Mouse (Mus musculus) urinary bladder, postnatal 14 days (tissue): Measurements from ENCODE around the gene Prep.

Experiments used
- DNase-seq: peaks from one replicate; pipeline ENCODE4 v3.0.0; 2021; ENCODE audit warnings: low spot score

Prep gene

DNA sequence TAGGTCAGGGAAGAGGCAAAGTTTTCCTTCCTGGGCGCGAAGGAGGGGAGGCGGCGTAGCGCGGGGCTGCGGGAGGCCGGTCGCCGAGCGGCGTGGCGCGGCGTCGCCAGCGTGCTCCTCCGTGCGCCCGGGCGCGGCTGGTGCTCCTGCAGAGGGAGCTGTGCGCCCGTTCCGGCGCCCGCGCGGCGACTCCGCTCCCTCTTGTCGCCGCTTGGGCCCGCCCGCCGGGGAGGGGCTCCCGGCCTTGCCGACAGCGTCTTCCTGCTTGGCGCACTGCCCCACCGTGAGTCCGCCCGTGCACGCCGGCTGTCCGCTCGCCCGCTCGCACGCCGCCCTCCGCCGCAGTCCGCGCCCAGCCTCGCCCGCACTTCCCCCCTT, at the start of gene Prep:
Prep (plus strand) TSS at position 273 of the 378 bp plus-strand sequence.
- peak; percentile 95 for DNase-seq

DNA sequence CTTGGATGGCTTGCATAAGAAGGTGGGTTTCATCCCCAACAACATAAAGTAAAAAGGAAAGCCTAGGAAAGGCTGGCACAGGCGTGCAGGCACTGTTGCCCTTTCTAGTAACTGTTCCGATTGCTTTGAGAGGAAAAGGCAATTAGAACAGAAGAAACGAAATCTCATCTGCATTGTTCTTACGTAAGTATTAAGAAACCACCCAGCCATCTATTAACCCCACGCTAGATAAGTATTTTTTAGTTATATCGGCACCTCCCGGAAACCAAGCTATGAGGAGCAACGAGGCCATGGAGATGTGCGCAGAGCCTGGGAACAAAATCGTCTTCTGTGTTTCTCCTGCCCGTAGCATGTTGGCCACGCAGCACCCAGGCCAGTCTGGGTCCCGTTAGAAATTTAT, 49.7 kb upstream of the Prep start:
- no peak for DNase-seq

DNA sequence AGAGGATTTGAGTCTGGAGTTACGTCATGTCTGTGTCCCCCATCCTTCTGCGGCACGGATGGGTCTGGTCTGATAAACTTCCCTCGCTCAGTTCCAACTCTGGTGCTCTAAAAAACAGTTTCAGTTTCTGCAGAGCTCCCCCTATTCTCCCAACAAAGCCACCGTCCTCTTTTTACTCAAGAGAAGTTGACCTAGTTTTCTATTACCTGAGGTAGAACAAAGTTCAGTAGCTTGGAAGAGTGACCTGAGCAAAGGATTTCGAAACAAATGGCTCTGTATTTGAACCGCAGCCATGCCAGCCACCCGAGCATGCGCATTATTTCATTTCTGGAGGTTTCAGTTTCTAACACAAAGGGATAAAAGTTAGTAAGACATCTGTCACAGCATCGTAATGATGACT, 49.2 kb upstream of the Prep start:
- no peak for DNase-seq

DNA sequence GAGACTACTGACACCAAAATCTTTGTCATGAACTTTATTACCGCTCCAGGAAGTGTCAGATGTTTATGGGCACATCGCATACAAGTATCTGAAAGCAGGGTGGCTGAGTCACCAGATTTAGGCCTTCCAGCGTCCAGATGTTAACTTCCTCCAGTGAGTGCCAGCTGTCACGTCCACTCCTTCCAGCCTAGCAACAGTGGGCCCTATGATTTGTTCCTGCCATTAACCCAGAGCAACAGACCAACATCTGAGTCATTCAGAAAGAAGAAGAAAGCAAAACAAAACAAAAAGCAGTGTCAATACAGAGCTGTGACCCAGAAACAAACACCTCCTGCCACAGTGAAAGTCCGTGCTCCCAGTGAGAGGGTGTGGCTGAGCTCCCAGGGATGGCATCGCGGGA, 47.6 kb upstream of the Prep start:
- no peak for DNase-seq

DNA sequence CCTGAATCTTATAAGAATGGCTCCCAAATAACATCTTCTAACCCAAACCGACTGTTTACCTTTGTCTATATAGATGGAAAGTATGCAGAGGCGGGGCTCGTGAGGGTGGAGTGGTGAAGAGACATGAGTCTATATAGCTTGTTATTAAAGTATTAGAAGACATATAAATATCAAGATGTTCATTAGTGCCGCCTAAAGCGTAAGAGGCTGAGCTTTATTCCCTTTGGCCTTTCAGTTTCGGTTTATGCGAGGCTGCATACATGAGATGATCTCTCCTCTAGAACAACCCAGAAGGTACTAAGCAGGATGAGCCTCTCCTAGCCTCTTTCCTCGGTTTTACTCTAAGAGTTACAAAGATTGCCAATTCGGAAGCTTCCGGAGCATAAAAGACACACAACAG, 47.2 kb upstream of the Prep start:
- DNase-seq = no peak

DNA sequence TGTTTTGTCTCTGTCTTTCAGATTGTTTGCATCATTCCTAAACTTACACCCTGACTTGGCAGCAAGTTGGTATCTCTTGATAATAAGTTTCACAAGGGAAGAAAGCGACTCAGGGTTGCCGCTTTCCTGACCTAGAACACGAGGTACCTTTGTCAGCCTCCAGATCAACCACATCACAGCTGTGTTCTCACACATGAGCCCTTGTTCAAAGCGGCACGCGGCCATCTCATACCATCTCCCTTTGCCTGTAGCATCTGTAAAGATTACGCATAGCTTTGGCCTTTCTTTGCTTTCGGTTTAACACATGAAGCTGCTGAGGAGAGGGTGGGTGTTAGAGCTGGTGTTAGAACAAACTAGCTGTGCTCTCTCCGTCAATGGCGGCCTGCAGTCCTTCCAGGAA, 46.7 kb upstream of the Prep start:
- DNase-seq = no peak

DNA sequence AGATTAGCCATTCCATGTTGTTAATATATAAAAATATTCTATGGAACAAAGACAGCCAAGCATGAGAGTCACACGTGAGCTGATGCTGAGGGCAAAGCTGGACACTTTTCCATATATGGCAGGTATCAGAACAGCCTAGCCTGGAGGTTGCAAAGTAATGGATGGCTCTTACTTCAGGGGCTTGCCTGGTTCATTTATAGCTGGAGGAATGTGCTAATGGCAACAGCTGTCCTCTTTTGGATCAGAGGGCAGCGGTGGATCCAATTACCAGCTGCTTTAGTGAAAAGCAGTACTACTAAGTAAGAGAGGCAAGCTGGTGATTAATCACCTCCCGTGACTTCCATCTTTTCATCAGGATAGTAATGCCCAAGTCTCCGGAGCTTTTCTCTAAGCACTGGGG, 41.8 kb upstream of the Prep start:
- no peak for DNase-seq

DNA sequence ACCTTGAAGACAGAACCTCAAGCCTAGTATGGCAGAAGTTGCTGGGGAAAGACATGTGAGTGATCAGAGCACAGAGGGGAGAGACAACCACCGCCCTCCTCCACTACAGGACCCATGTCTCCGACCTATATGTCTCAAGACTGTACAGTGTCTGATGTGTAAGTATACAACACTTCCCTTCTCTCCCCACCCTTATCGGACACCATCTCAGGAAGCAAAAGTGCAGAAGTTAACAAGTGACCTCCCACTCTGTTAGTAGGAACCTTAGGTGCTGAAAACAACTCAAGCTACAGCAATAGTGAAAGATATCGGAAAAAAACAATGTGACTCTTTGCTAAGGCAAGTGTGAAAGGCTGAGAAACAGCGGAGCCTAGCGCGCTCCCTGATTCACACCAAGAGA, 40.1 kb upstream of the Prep start:
- no peak for DNase-seq

DNA sequence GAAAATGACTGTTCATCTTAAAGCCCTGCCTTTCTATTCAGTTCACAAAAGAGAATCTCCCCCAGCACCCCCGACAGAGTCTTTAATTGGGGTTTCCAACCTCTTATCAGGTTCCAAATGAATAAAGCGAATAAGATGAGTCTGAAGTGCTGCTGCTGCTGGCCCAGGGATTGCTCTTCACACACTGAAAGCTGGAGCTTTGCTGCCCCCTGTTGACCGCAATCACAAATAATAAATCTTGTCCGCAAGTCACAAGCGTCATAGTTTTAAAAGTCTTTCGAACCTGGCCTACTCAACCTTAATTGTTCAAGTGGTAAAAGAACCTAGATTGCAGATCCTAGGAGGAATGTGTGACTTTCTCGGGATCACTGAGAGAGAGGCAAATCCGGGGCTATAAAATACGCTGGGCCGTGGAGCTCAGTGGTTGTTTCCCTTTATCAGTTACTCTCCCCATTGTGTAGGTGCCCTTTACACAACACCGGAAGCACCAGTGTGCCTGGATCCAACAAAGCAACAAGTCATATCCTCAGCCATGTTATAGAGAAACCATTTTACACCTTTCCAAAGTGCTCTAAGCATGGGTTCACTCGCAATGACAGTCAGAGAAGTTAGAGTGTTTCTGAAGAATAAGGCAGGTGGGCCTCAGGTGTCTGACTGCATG, 21.6 kb upstream of the Prep start:
- peak; percentile 79 for DNase-seq

DNA sequence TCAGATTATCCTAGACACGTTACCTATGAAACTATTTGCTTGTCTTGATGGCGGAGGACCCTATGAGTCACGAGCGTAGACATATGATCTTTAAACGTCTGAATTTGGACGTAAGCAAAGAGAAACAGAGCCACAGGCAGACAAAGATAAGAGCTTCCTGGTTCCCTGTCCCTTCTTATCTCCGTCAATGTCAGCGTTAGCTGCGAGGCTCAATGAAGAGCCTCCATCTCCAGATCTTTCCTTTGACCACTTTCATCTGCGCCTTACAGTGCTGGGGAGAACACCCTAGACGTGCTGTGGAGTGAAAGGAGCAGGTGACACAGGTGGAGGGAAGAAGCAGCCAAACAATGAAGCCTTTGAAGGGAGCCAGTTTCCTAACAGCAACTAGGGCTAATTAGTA, 18.8 kb upstream of the Prep start:
- DNase-seq = no peak

DNA sequence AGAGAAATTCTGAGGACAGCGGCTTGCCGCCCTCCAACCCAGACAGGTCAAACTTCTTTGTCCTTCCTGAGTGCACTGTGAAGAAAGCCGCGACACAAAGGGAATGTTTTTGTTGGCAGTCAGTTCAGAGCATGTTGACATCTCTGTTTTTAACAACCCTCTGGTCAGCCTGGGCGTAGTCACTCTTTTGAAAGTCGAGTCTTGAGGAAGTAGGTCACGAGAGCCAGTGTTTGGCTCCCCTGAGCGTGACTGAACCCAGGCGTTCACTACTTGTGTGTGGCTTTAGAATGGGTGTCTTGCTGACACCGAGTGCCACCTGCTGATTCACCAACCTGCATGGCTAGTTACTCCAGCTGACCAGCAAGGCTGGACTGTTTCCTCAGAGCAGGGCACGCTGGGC, 18.4 kb upstream of the Prep start:
- DNase-seq = peak; percentile 52

DNA sequence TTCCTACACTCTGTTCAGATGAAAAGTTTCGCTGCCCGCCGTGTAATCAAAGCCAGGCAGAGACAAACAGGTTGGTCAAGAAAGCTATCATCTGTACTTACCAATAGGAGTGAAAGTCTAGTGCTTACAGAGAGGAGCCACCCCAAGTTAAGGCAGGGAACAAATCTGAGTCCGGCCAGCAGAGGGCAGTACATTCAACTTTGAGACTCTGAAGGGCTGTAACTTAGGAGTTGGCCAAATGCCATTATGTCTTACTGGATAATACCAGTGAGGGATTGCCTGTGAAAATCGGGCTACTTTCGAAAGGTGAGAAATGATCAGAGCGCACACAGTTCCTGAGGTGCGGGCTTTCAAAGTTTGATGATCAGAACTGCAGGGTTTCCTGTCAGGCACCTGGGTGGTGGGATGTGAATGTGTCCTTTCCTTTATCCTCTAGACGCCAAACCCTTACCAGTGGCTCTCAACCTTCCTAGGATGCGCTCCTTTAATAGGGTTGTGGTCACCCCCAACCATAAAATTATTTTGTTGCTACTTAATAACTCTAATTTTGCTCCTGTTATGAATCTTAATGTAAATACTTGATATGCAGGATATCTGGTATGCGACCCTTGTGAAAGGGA, 15.8 kb upstream of the Prep start:
- DNase-seq = peak; percentile 83

DNA sequence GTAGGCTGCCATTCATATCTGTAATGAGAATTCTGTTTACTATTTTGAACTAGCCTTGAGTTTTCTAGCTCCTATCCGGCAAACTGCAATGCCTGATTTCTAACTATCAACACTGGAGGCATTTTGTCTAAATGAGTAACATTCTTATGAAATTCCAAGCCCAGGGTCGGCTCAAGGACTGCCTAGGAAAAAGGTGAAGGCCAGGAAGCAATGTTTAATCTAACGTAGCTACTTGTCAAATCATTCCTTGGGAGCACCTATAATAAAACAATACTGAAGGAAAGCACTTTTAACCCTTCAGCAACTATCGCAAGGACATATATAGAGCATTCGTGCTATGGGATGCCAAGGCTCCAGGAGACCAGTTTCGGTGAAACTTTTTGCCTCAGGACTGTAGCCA, 8.6 kb upstream of the Prep start:
- no peak for DNase-seq

DNA sequence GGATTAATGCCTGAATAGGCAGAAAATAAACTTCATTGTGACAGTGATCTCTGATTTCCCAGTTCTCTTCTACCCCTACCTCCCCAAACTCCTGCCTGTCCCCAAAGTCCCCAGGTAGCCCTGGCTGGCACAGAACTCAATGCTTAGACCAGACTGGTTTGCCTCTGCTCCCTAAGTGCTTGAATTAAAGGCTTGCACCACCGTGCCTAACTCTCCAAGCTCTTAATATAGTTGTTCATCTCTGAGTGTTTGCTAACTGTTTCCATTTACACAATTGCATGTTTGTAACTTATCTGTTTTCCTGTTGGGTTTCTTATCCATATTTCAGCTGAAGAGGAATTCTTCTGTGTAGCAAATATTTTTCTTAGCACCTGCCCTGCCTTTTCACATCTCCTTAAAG, 6.2 kb upstream of the Prep start:
- no peak for DNase-seq

DNA sequence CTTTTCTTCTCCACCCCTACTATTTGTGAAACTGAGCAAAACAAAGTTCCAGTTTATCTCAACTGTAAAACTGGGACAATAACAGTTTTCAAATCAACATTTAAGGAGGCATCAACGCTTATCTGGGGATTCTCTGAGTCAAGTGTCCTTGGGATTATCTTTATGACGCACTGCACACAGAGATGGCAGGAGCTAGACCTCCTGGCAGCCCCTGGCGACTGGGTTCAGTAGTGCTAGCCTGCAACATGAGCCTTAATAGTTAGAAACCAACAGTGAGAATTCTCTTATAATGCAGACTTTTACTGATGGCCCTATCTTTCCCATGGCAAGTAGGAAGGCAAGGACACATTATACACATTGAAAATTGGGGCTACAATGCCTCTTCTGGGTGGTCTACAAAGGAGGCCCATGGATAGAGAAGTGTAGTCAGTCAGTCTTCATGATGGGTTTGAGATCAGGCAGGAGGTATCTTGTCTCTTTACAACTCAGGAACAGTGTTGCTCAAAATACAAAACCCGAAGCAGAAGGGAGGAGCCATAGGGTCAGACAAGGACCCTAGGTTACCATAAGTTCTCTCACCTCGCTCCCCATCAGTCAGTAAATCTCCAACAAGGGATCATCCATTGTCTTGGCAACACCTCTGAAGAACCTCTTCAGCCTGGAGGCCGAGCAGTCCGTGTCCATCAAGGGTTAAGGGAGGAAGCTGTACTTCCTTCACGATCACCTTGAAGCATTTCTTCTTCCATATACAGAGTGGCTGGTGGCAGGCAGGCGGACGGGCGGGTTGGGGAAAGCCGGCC, 672 bp upstream of the Prep start:
- no peak for DNase-seq

DNA sequence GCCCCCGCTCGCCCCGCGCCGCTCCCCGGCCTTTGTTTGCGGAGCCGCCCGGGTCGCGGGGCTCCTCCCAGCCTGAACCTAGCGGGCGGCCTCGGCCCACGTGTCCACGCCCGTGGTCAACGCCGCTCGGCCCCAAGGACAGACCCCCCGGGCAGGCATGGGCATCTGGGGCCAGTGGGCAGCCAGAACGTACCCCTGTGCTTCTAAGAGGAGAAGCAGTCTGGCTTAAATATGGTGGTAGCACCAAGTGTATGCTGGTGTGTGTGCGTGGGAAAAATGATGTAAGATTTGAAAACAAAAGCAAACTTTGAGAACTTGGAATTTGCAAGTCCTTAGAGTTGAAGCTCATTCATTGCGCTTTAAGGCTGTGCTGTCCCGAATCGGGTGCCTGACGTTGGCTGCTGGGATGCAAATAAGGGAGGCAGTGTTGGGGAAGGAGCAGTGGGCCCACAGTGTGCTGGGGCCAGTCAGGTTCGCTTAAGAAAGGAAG, 478 bp downstream of the Prep start:
- peak; percentile 21 for DNase-seq

DNA sequence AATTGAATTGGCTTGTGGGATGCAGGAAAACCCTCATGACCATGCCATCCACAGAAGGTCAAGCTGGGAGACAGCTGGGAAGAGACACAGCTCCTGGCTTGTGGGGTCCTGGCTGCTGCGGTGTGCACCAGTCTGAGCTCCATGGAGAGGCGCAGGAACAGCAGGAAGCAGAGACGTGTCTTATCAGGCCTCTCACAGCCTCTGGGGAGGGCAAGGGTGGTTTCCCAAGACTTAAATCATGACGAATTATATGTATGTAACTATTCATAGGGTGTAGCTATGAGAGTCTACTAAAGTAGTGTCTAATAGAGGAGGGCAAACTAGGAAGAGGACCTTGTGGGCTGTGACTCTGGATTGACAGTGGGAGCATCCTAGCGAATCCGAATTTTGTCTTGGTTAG, 2.6 kb downstream of the Prep start:
- DNase-seq = no peak

DNA sequence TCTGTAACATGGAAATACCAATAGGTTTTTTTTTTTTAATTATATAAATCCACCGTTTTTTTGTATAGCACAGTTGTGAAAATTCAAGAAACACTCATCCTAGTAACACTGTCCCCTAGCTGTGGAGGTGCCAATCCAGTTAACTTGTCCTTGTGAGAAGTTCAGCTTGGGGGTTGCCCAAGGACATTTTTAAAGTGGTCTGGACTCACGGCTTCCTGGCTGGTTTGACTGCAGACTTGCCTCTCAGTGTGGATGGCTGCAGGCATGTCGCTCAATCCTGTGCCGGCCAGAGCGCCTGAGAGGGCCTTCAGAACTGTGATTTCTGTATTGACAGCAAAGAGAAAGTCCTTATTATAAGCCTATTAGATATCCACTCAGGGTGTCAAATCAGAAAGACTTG, 3.4 kb downstream of the Prep start:
- no peak for DNase-seq

DNA sequence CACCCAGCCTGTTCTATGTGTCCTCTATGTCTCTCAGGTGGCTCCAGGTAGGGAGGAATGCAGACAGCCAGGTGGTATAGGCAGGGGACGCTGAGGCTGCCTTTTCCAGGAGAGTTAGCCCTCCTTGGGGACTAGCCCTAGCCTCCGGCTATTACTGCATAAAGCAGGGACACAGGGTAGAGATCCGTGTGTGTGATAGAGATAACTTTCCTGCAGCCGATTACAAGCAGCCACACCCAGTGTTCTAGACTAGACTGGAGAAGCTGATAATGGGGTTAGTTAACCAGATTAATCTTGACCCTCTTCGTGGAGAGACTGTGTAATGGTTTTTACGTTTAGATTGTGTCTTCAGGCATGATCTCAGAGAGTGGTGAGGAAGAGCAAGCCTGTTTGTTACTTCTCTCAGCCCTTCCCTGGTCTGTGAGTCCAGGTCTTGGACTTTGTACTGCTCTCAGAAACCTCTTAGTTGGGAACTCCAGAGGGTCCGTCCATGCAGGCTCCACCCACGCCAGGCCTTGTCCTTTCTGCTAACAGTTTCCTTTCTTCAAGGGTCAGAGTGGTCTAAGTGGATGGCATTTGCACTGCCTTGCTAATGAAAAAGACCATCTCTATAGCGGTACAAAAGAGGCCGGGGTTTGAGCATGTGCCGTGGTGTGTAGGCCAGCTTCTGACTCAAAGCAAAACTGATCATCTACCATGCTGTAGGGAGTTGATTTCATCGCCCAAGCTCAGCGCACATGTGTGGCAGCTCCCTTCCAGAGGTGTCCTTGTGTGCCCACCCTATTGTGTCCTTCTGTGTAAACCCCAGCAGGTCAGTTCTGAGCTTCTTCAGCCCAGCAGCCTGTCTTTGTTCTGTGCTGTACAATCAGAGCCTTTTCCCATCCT, 4.2 kb downstream of the Prep start:
- no peak for DNase-seq

DNA sequence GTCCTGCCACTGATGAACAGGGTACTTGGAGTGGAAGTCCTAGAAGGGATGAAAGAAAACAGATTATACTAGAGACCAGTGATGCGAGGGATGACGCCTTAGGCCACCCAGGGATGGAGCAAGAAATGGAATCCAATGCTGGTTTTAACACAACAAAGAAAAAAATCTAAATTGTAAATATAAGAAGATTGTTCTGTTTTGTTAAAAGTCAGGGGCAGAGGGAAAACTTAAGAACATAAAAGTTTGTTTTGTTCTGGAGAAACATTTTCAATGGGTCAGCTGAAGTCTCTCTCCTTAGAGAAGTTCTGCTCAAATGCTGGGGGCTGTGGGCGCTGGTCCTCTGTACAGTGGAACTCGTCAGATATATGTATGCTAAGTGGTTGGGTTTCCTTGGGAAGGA, 5.3 kb downstream of the Prep start:
- DNase-seq = no peak

DNA sequence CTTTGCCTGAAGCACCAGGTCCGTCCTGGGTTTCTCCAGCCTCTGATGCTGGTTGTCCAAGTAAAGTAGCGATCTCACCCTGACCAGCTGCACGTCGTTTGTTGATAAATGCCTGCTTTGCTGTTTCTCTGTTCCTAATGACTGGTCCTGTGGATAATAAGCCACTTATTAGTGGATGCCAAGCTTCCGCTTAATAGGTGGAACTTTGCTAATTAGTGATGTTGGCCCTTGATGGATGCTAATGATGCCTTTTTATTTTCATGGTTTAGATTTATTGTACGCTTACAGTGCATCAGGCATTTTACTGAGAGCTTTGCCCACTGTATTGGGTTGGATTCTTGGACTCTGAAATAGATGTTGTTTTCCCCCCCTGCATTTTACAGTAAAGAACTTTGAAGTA, 7.5 kb downstream of the Prep start:
- DNase-seq = no peak

DNA sequence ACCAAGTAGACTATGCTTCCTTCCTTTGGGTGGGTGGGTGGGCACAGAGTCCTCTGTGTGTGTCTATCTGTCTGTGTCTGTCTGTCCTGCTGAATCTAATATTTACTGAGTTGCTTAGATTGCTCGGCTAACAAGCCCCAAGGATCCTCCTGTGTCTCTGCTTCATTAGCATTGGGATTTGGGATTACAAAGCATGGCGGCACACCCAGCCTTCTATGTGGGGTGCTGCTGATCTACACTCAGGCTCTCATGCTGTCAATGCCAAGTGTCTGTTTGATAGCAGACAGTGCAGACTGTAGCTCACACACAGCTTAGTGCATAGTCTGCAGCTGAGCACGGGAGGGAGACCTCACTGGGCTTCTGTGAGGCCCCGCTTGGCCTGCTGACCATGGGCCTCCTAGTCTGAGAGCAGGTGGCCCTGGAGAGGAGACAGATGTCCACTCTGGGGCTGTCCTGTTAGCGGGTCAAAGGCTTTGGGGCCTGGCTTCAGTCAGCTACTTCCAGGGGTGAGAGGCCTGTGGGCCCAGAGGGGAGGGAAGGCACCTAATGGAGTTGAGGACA, 8.6 kb downstream of the Prep start:
- no peak for DNase-seq
